Mouse (Mus musculus) olfactory bulb, adult 2 months (tissue): ENCODE results near the gene Prdx5. TPM values are rescaled to one million over a fixed set of nuclear protein-coding genes. Genes with fewer than 3 reads are reported as not detected.

Source experiments
- H3K27ac ChIP-seq: fragments of 200-500 bp; 2 replicates; pipeline ENCODE4 v1.5.1; 2012; ENCODE audit warnings: low read depth, low read length; ENCODE audit not compliant: insufficient read depth
- H3K4me1 ChIP-seq: fragments of 200-500 bp; 2 replicates; pipeline ENCODE4 v1.6.1; 2012; ENCODE audit warnings: low read length; ENCODE audit not compliant: control insufficient read depth, insufficient read depth
- H3K4me3 ChIP-seq: fragments of 200-500 bp; 2 replicates; pipeline ENCODE4 v1.5.1; 2012; ENCODE audit warnings: mild to moderate bottlenecking, low read depth, low read length, moderate library complexity; ENCODE audit not compliant: insufficient read depth
- CTCF ChIP-seq: fragments of 200-500 bp; IDR thresholded peaks from 2 replicates; pipeline ENCODE4 v1.5.1; 2012; ENCODE audit warnings: low read depth, mild to moderate bottlenecking, low read length, moderate library complexity; ENCODE audit not compliant: insufficient read depth
- POLR2A ChIP-seq: fragments of 200-500 bp; IDR thresholded peaks from 2 replicates; pipeline ENCODE4 v1.6.1; 2012; ENCODE audit warnings: mild to moderate bottlenecking, low read depth, low read length, moderate library complexity; ENCODE audit not compliant: insufficient read depth
- WGBS: fragments of 180-500 bp; shearing (Covaris S2); methylation state at CpG from one replicate; pipeline ENCODE4 v1.1.7; 2018; 5-methylcytosine and 5-hydroxymethylcytosine counted together
- polyA plus RNA-seq: library from polyadenylated mRNA; stranded (reverse); fragments of >200 nt; gene quantifications from 2 replicates; pipeline ENCODE4 v1.2.4, GENCODE M21; 2012; ENCODE audit warnings: low replicate concordance; ENCODE audit not compliant: missing spikeins, insufficient read depth, insufficient read length

Gene Prdx5
- polyA plus RNA-seq, 1 experiment = not detected

DNA sequence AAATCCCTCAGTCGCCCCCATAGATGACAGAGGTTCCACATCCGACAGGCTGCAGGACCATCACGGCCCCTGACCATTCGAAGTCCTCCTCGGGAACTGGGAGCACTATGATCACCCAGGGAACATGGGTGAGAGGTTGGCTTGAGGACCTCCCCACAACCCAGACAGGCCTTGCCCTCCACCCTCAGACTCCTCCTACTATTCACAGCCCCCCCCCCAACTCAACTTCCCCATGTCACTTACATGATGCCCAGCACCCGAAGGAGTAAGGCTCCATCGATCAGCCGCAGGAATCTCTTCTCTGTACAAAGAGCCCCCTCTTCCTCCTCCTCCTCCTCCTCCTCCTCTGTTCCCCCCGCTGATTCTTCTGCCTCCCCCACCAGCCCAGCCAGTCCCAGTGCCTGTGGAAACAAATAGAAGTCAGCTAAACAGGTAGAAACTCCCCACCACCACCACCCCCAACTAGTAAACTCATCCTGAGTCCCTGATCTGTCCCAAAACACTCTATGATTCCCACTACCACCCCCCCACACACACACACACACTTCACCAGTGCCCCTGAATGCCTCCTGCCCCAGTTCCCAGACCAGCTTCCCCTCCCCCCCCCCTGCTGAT is 52.4 kb downstream of the Prdx5 start:
- 87% methylated on average over 9 of the region's 9 CpGs for WGBS

DNA sequence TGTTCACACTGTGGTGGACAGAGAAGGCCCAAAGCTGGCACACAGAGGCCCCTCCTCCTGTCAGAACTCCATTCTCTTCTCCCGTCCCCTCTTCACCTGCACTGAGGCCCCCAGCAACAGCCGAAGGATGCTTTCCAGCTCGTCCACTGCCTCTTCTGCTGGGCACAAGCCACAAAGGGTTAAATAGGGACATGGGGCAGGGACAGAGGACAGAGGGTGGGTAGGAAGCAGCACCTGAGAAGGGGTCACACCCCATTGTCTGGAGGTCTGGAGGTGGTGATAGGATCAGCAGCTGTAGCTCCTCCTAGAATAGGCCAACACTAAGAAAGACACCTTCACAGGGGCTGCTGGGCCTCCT is 52.9 kb downstream of the Prdx5 start:
- TF ChIP-seq POLR2A (no peak), CTCF (no peak)
- Histone ChIP-seq H3K4me1 (peaks cover 15% of the 10 kb centered on the region), H3K4me3 (no peak overlapping the region), H3K27ac (no peak overlapping the region)
- 63% methylated on average over 3 of the region's 3 CpGs for WGBS

More for the DNA sequence above, 52.4 kb downstream of the Prdx5 start:
- TF ChIP-seq CTCF = no peak
- TF ChIP-seq POLR2A = no peak
- H3K27ac ChIP-seq = no peak overlapping the region
- H3K4me3 ChIP-seq = no peak overlapping the region
- peaks cover 15% of the 10 kb centered on the region for H3K4me1 ChIP-seq

Other genes with a start within 250 kb of the Prdx5 start
- not detected in 2 replicates for gene Rps6ka4, start 69.5 kb downstream of the Prdx5 start, polyA plus RNA-seq
- not detected in 2 replicates for gene Ccdc88b, start 51.9 kb downstream of the Prdx5 start, polyA plus RNA-seq
- gene Trmt112, start 408 bp downstream of the Prdx5 start, polyA plus RNA-seq = not detected in 2 replicates
- not detected in 2 replicates for gene Esrra, start 11.7 kb upstream of the Prdx5 start, polyA plus RNA-seq
- not detected in 2 replicates for gene Catsperz, start 15.3 kb upstream of the Prdx5 start, polyA plus RNA-seq
- gene Kcnk4, start 24.4 kb upstream of the Prdx5 start, polyA plus RNA-seq = not detected in 2 replicates
- not detected in 2 replicates for gene Bad, start 31.8 kb upstream of the Prdx5 start, polyA plus RNA-seq
- gene Gpr137, start 32.4 kb upstream of the Prdx5 start, polyA plus RNA-seq = not detected in 2 replicates
- gene Ppp1r14b, start 64.9 kb upstream of the Prdx5 start, polyA plus RNA-seq = not detected in 2 replicates
- not detected in 2 replicates for gene Plcb3, start 66.4 kb upstream of the Prdx5 start, polyA plus RNA-seq
- not detected in 2 replicates for gene Fkbp2, start 70.4 kb upstream of the Prdx5 start, polyA plus RNA-seq
- gene Vegfb, start 77.5 kb upstream of the Prdx5 start, polyA plus RNA-seq = not detected in 2 replicates
- gene Dnajc4, start 82.5 kb upstream of the Prdx5 start, polyA plus RNA-seq = not detected in 2 replicates
- not detected in 2 replicates for gene Nudt22, start 86.0 kb upstream of the Prdx5 start, polyA plus RNA-seq
- not detected in 2 replicates for gene Trpt1, start 86.0 kb upstream of the Prdx5 start, polyA plus RNA-seq
- gene Fermt3, start 109.4 kb upstream of the Prdx5 start, polyA plus RNA-seq = not detected in 2 replicates
- 145 and 219 TPM in 2 replicates for gene Stip1, start 129.9 kb upstream of the Prdx5 start, polyA plus RNA-seq
- gene Macrod1, start 146.7 kb upstream of the Prdx5 start, polyA plus RNA-seq = not detected in 2 replicates
- not detected in 2 replicates for gene Flrt1, start 195.6 kb upstream of the Prdx5 start, polyA plus RNA-seq